Mouse (Mus musculus): ENCODE results near the gene Ppm1f. TPM values are rescaled to one million over a fixed set of nuclear protein-coding genes. Genes with fewer than 3 reads are reported as not detected.

The Ppm1f gene
- polyA plus RNA-seq, 1 experiment from 2014 or later, result 24.9 TPM

GRCm38 (mm10) chr16:16856731-16857476, 39.4 kb upstream of the Ppm1f start:
- ATAC-seq, result no peak
- H3K4me3 ChIP-seq (ENCODE audit: low read depth, low read length), result no peak overlapping the region
- H3K4me2 ChIP-seq (replicated peaks; ENCODE audit: low read depth, low read length), result no peak overlapping the region
- TF ChIP-seq EP300 (IDR thresholded peaks at IDR 0.05) (no peak), CTCF (IDR thresholded peaks at IDR 0.05) (no peak)
- H3K36me3 ChIP-seq (ENCODE audit: insufficient read depth, low read length), result no peaks in the 10 kb centered on the region
- H3K4me1 ChIP-seq (ENCODE audit: insufficient read depth, low read depth, low read length), result no peaks in the 10 kb centered on the region
- no peak overlapping the region for H3K27ac ChIP-seq (ENCODE audit: low read length)
- no peaks in the 10 kb centered on the region for H3K9me3 ChIP-seq (ENCODE audit: low read length)
- DNase-seq (ENCODE audit: low spot score), result no peak
- 75% methylated on average over 13 of the region's 13 CpGs for WGBS
- H3K27me3 ChIP-seq (replicated peaks; ENCODE audit: insufficient read depth, low read length), result no peaks in the 10 kb centered on the region
- no peak overlapping the region for H3K9ac ChIP-seq (replicated peaks; ENCODE audit: low read depth)

- no peak overlapping the region for H3K9ac ChIP-seq (replicated peaks; ENCODE audit: low read depth)
- no peaks in the 10 kb centered on the region for H3K36me3 ChIP-seq (ENCODE audit: insufficient read depth, low read length)
- H3K27me3 ChIP-seq (replicated peaks; ENCODE audit: insufficient read depth, low read length), result no peaks in the 10 kb centered on the region
- H3K4me3 ChIP-seq (ENCODE audit: low read depth, low read length), result no peak overlapping the region
- ATAC-seq, result no peak
- H3K9me3 ChIP-seq (ENCODE audit: low read length), result no peaks in the 10 kb centered on the region
- no peak for TF ChIP-seq EP300 (IDR thresholded peaks at IDR 0.05)
- TF ChIP-seq CTCF (IDR thresholded peaks at IDR 0.05), result no peak
- 60% methylated on average over 3 of the region's 3 CpGs for WGBS
- H3K4me1 ChIP-seq (ENCODE audit: insufficient read depth, low read depth, low read length), result no peaks in the 10 kb centered on the region
- no peak overlapping the region for H3K4me2 ChIP-seq (replicated peaks; ENCODE audit: low read depth, low read length)
- DNase-seq (ENCODE audit: low spot score), result no peak
- H3K27ac ChIP-seq (ENCODE audit: low read length), result no peak overlapping the region
These were observed 34.0 kb upstream of the Ppm1f start for GRCm38 (mm10) chr16:16862288-16862687.

DNA sequence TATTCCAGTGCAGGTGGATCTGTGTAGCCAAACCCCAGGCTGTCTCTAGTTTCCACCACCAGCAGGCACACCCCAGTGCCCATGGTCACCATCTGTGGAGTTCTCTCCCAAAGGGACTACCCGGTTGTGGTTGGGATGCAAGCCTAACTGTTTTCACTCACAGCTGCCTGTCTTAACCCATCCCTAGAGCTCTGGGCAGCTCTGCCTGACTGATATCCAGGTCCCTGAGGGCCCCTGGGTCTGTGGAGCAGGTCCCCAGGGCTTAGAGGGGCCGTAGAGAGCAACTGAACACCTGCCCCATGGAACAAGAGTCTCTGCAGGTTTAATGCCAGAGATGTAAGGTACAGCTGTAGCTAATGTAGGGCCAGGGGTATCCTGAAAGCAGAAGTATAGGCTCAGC, 32.3 kb upstream of the Ppm1f start, which contains the start of gene Igll1:
Gene Igll1 (minus strand): TSS at position 8 of the 400 bp plus-strand sequence.
- TF ChIP-seq EP300 (IDR thresholded peaks at IDR 0.05), result no peak
- no peak for TF ChIP-seq CTCF (IDR thresholded peaks at IDR 0.05)
- no peak within 1 kb of the TSS for H3K4me2 ChIP-seq (replicated peaks; ENCODE audit: low read depth, low read length)
- 69% methylated on average over 2 of the region's 2 CpGs for WGBS
- H3K4me1 ChIP-seq (ENCODE audit: insufficient read depth, low read depth, low read length), result no peaks in the 10 kb centered on the region
- H3K9me3 ChIP-seq (ENCODE audit: low read length), result no peaks in the 10 kb centered on the region
- ATAC-seq (no peak), DNase-seq (ENCODE audit: low spot score) (no peak)
- H3K27ac ChIP-seq (ENCODE audit: low read length), result no peak within 1 kb of the TSS
- H3K36me3 ChIP-seq (ENCODE audit: insufficient read depth, low read length), result no peaks in the 10 kb centered on the region
- no peak within 1 kb of the TSS for H3K4me3 ChIP-seq (ENCODE audit: low read depth, low read length)
- H3K9ac ChIP-seq (replicated peaks; ENCODE audit: low read depth), result no peak within 1 kb of the TSS
- H3K27me3 ChIP-seq (replicated peaks; ENCODE audit: insufficient read depth, low read length), result no peaks in the 10 kb centered on the region

DNA sequence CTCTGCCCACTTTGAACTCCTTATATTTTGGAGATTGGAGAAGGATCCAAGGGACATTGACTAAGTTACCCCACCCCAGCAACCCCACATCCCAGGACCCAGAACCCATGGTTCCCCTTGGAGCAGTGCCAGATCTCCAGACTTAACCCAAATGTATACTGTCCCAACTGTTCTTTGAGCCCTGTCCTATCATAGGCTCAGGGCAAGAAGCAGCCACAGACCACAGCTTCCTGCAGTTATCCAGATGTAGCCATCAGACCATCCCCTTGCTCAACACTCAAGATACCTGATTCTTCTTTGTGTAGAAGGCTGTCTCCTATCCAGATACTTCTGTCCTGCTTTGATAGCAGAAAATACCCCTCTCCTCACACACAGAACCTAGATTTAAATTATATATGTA, 31.1 kb upstream of the Ppm1f start:
- DNase-seq (ENCODE audit: low spot score) (no peak), ATAC-seq (no peak)
- H3K27ac ChIP-seq (ENCODE audit: low read length), result peak overlapping the region; percentile 63
- H3K36me3 ChIP-seq (ENCODE audit: insufficient read depth, low read length), result no peaks in the 10 kb centered on the region
- H3K9ac ChIP-seq (replicated peaks; ENCODE audit: low read depth), result no peak overlapping the region
- no peak overlapping the region for H3K4me3 ChIP-seq (ENCODE audit: low read depth, low read length)
- H3K4me1 ChIP-seq (ENCODE audit: insufficient read depth, low read depth, low read length), result no peaks in the 10 kb centered on the region
- no peaks in the 10 kb centered on the region for H3K27me3 ChIP-seq (replicated peaks; ENCODE audit: insufficient read depth, low read length)
- no peaks in the 10 kb centered on the region for H3K9me3 ChIP-seq (ENCODE audit: low read length)
- TF ChIP-seq EP300 (IDR thresholded peaks at IDR 0.05), result no peak
- TF ChIP-seq CTCF (IDR thresholded peaks at IDR 0.05), result no peak
- no peak overlapping the region for H3K4me2 ChIP-seq (replicated peaks; ENCODE audit: low read depth, low read length)

GRCm38 (mm10) chr16:16865696-16866561, 30.3 kb upstream of the Ppm1f start:
- H3K4me3 ChIP-seq (ENCODE audit: low read depth, low read length), result no peak overlapping the region
- H3K9ac ChIP-seq (replicated peaks; ENCODE audit: low read depth), result no peak overlapping the region
- H3K36me3 ChIP-seq (ENCODE audit: insufficient read depth, low read length), result no peaks in the 10 kb centered on the region
- DNase-seq (ENCODE audit: low spot score) (peak; percentile 71), ATAC-seq (peak; percentile 58)
- 23% methylated on average over 4 of the region's 5 CpGs for WGBS
- H3K27ac ChIP-seq (ENCODE audit: low read length), result peak overlapping the region; percentile 63
- no peaks in the 10 kb centered on the region for H3K9me3 ChIP-seq (ENCODE audit: low read length)
- TF ChIP-seq CTCF (IDR thresholded peaks at IDR 0.05) (no peak), EP300 (IDR thresholded peaks at IDR 0.05) (peak; percentile 49; the same call in 1 of the 2 replicates)
- no peaks in the 10 kb centered on the region for H3K4me1 ChIP-seq (ENCODE audit: insufficient read depth, low read depth, low read length)
- no peak overlapping the region for H3K4me2 ChIP-seq (replicated peaks; ENCODE audit: low read depth, low read length)
- H3K27me3 ChIP-seq (replicated peaks; ENCODE audit: insufficient read depth, low read length), result no peaks in the 10 kb centered on the region

DNA sequence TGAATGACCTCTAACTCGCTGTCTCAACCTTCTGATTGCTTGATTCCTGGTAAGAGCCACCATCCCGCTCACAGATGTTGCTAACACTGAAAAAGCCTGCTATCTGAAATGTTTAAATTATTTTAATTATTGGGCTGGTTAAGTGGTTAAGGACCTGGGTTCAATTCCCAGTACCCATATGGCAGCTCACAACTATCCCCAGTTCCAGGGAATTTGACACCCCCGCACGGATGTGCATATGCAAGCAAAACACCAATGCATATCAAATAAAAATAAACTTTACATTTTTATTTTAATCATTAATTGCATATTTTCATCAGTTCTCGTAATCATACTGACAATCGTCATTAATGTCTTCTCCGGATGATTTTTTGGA, 26.0 kb upstream of the Ppm1f start:
- no peak for DNase-seq (ENCODE audit: low spot score)
- H3K27ac ChIP-seq (ENCODE audit: low read length), result peak overlapping the region; percentile 95; the same call in 1 of the 2 replicates
- peak; percentile 2; the same call in 1 of the 2 replicates for ATAC-seq

More for the DNA sequence above, 26.0 kb upstream of the Ppm1f start:
- 34% methylated on average over 7 of the region's 7 CpGs for WGBS
- H3K4me3 ChIP-seq (ENCODE audit: low read depth, low read length), result peak overlapping the region; percentile 70
- H3K9ac ChIP-seq (replicated peaks; ENCODE audit: low read depth), result no peak overlapping the region
- H3K4me2 ChIP-seq (replicated peaks; ENCODE audit: low read depth, low read length), result peak overlapping the region; percentile 70
- no peaks in the 10 kb centered on the region for H3K36me3 ChIP-seq (ENCODE audit: insufficient read depth, low read length)
- no peaks in the 10 kb centered on the region for H3K27me3 ChIP-seq (replicated peaks; ENCODE audit: insufficient read depth, low read length)
- TF ChIP-seq EP300 (IDR thresholded peaks at IDR 0.05) (0 out of 2 replicates have a peak, but pooled peaks have one; percentile 8), CTCF (IDR thresholded peaks at IDR 0.05) (no peak)
- no peaks in the 10 kb centered on the region for H3K9me3 ChIP-seq (ENCODE audit: low read length)
- peaks cover 8% of the 10 kb centered on the region; the same call in 1 of the 2 replicates for H3K4me1 ChIP-seq (ENCODE audit: insufficient read depth, low read depth, low read length)
